Mouse (Mus musculus): ENCODE results near the gene Dvl1. TPM values are rescaled to one million over a fixed set of nuclear protein-coding genes. Genes with fewer than 3 reads are reported as not detected.

The Dvl1 gene
- polyA plus RNA-seq, 1 experiment, result 8.1 TPM

DNA sequence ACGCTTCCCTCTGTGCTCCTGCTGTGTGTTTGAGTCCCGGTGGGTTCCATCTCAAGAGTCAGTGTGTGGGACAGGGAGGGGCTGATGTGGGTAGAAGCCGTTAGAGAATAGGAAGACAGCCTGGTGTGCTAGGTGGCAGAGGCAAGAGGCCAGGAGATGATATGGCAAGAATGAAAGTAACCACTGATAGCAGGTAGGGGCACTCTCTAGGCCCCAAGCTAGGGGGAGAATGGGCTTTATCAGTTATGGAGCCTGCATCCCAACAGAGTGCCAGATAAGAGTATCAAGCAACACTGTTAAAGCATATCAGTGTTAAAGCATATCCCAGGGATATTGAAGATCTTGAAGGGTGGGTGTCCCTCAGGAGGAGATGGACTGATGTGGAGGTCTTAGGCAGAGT, 9.7 kb downstream of the Dvl1 start:
- Histone ChIP-seq H3K4me1 (ENCODE audit: control insufficient read depth) (peaks cover 39% of the 10 kb centered on the region), H3K36me3 (ENCODE audit: control insufficient read depth) (peaks cover 97% of the 10 kb centered on the region), H3K4me3 (replicated peaks) (no peak overlapping the region), H3K27me3 (ENCODE audit: control insufficient read depth) (no peaks in the 10 kb centered on the region), H3K9me3 (ENCODE audit: control insufficient read depth, low read length) (no peaks in the 10 kb centered on the region)
- TF ChIP-seq TAL1 (IDR thresholded peaks at IDR 0.05; ENCODE audit: low read length), result no peak

DNA sequence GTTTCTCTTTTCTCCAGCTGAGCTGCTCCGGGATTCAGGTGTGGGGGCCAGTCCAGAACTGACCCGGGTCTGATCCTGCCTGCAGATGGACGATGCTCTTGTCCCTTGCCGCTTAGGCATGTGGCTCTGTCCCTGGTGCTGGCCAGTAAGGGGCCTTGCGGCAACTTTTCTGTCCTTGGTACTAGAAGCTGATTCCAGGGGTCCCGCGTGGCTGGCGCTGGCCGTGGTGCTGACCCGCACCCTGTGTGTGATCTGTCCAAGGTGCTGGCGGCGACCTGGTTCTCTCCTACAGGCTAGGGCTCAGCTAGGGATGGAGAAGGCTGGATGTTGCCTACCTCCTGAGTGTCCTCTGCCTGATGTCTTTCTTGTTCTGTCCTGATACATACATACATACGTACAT, 12.1 kb downstream of the Dvl1 start:
- Histone ChIP-seq H3K4me1 (ENCODE audit: control insufficient read depth) (peaks cover 32% of the 10 kb centered on the region), H3K9me3 (ENCODE audit: control insufficient read depth, low read length) (no peaks in the 10 kb centered on the region), H3K27me3 (ENCODE audit: control insufficient read depth) (no peaks in the 10 kb centered on the region), H3K4me3 (replicated peaks) (no peak overlapping the region), H3K36me3 (ENCODE audit: control insufficient read depth) (peaks cover 82% of the 10 kb centered on the region)
- no peak for TF ChIP-seq TAL1 (IDR thresholded peaks at IDR 0.05; ENCODE audit: low read length)
- no peak for TF ChIP-seq GATA1 (IDR thresholded peaks at IDR 0.05; ENCODE audit: low read length)

DNA sequence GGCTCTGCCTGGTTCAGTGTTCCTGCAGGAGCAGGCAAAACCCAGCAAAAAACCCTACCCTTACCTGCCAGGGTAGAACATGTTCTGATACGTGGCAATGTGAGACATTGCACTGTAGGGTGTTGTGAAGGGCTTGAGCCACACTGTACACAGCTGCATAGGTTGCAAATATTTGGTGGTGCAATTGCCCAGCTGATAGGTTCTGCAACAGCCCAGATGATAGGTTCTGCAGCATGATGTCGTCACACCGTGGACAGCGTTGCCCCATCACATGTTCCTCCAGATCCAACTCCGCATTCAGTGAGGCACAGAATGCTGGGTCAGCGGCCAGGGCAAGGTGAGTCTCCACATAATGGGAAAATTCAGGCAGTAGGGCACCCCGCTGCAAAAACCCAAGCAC, 14.6 kb downstream of the Dvl1 start:
- no peak for TF ChIP-seq GATA1 (IDR thresholded peaks at IDR 0.05; ENCODE audit: low read length)
- TF ChIP-seq TAL1 (IDR thresholded peaks at IDR 0.05; ENCODE audit: low read length), result no peak
- Histone ChIP-seq H3K36me3 (ENCODE audit: control insufficient read depth) (peaks cover 82% of the 10 kb centered on the region), H3K4me3 (replicated peaks) (no peak overlapping the region), H3K27me3 (ENCODE audit: control insufficient read depth) (no peaks in the 10 kb centered on the region), H3K4me1 (ENCODE audit: control insufficient read depth) (peaks cover 10% of the 10 kb centered on the region), H3K9me3 (ENCODE audit: control insufficient read depth, low read length) (no peaks in the 10 kb centered on the region)

DNA sequence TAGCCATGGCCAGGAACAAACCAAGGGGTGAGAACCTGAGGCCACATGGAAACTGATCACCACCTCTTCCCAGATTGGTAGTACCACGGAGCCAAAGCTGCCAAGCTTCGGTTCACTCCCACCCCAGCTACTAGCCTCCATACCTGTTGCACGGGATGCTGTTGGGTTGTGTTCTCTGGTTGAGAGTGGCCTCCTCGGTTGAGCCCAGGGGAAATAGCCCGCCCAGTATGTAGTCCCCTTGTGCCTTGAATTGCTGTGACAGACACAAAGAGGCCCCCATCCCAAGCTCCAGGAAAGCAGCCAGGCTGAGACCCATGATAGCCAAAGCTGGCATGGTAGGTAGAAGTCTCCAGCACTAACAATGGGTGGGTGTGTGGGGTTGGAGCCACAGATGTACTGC, 15.8 kb downstream of the Dvl1 start, which contains the start of gene Tas1r3:
Tas1r3 (minus strand) TSS at position 362 of the 400 bp plus-strand sequence.
- H3K27me3 ChIP-seq (ENCODE audit: control insufficient read depth), result no peaks in the 10 kb centered on the region
- peaks cover 77% of the 10 kb centered on the region for H3K36me3 ChIP-seq (ENCODE audit: control insufficient read depth)
- H3K9me3 ChIP-seq (ENCODE audit: control insufficient read depth, low read length), result no peaks in the 10 kb centered on the region
- H3K4me1 ChIP-seq (ENCODE audit: control insufficient read depth), result peaks cover 11% of the 10 kb centered on the region
- TF ChIP-seq GATA1 (IDR thresholded peaks at IDR 0.05; ENCODE audit: low read length) (no peak), TAL1 (IDR thresholded peaks at IDR 0.05; ENCODE audit: low read length) (no peak)
- no peak within 1 kb of the TSS for H3K4me3 ChIP-seq (replicated peaks)

DNA sequence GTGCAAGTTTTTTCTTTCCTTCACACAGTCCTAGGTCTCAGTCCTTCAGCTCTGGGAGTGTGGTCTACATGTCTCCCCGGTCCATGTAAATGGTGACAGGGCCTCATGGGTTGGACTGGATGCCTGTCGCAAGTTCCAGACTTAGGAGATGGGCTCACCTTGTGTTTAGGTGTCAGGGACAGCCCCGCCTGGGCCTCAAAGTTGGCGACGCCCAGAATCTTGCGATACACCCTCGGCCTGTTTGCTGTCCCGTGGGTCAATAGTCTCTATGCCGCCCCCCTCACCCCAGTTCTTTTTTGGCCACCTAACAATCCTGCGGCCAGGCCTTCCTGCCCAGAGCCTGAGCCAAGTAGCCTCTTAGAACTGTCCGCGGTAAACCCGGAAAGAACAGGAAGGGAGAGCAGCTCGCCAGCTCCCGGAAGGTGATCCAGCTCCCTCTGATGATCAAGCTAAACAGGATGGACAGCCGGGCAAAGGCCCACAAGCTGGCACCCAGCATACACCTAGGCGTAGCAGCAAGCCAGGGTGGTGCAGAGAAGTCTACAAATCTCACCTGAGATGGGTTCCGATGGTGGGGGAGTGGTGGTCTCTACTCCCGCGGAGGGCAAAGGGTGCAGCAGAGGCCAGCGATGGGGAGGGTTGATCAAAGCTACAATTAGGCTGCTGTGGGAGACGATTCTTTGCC, 21.6 kb downstream of the Dvl1 start:
- H3K4me3 ChIP-seq (replicated peaks), result peak overlapping the region; percentile 87
- TF ChIP-seq GATA1 (IDR thresholded peaks at IDR 0.05; ENCODE audit: low read length) (no peak), TAL1 (IDR thresholded peaks at IDR 0.05; ENCODE audit: low read length) (no peak)
- H3K27me3 ChIP-seq (ENCODE audit: control insufficient read depth), result no peaks in the 10 kb centered on the region
- H3K36me3 ChIP-seq (ENCODE audit: control insufficient read depth), result peaks cover 60% of the 10 kb centered on the region
- peaks cover 44% of the 10 kb centered on the region for H3K4me1 ChIP-seq (ENCODE audit: control insufficient read depth)
- H3K9me3 ChIP-seq (ENCODE audit: control insufficient read depth, low read length), result no peaks in the 10 kb centered on the region

DNA sequence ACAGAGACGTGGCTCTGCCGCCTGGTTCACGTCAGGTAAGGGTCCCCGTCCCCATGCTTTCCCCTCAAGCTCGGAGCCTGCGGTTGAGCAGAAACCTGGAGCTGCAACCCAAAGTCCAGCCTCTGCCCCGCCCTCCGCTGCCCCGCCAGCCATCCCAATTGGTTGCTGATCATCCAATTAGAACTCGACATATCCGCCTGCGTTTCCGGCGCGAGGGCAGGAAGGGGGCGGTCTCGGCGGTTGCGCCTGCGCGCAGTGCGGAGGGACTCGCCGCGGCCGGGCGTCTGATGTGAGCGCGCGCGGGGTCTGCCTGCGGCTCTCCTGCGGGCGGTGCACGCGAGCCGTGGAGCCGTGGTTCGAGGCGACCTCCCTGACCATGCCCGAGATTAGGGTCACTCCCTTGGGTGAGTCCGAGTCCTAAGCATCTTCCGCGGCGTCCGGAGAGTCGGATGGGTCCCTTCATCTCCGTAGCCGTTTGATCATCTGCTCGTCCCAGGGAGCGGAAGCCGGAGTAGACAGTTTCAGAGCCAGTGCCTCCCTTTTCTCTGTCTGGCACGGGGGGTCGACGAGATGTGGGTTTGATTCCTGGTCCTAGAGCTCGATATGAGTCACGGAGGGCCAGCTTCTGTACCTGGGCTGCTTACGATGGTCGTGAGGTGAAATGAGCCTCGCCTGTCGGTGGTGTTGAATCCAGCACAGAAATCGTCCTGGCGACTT, 22.3 kb downstream of the Dvl1 start, which contains the start of the genes Cptp and Ints11:
Cptp (minus strand) TSS at position 124 of the 717 bp plus-strand sequence.
Ints11 (plus strand) TSS at position 230 of the 717 bp plus-strand sequence.
- peaks cover 44% of the 10 kb centered on the region for H3K4me1 ChIP-seq (ENCODE audit: control insufficient read depth)
- no peaks in the 10 kb centered on the region for H3K9me3 ChIP-seq (ENCODE audit: control insufficient read depth, low read length)
- H3K27me3 ChIP-seq (ENCODE audit: control insufficient read depth), result no peaks in the 10 kb centered on the region
- TF ChIP-seq GATA1 (IDR thresholded peaks at IDR 0.05; ENCODE audit: low read length) (no peak), TAL1 (IDR thresholded peaks at IDR 0.05; ENCODE audit: low read length) (no peak)
- H3K36me3 ChIP-seq (ENCODE audit: control insufficient read depth), result peaks cover 66% of the 10 kb centered on the region
- H3K4me3 ChIP-seq (replicated peaks), result peak within 1 kb of the TSS; percentile 87

DNA sequence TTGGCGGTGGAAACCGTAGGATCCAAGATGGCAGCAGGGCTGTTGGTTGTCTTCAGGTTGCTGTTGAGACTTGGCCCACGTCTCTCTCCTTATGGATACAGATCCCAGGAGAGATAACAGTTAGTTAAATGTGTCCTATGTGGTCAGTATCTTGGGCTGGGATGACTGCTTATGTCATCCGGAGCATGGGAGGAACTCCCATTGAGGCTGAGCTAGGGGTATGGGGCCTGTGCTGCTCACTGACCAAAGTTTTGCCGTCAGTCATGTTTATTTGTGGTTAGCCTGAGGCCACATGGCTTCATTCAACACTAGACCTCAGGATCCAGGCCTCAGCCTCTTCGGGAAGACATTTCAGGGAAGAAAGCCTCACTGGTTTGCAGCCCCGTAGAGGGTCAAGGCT, 24.2 kb downstream of the Dvl1 start:
- Histone ChIP-seq H3K4me3 (replicated peaks) (peak overlapping the region; percentile 87), H3K27me3 (ENCODE audit: control insufficient read depth) (no peaks in the 10 kb centered on the region), H3K36me3 (ENCODE audit: control insufficient read depth) (peaks cover 60% of the 10 kb centered on the region), H3K9me3 (ENCODE audit: control insufficient read depth, low read length) (no peaks in the 10 kb centered on the region), H3K4me1 (ENCODE audit: control insufficient read depth) (peaks cover 42% of the 10 kb centered on the region)
- no peak for TF ChIP-seq TAL1 (IDR thresholded peaks at IDR 0.05; ENCODE audit: low read length)
- no peak; the same call in 1 of the 2 replicates for TF ChIP-seq GATA1 (IDR thresholded peaks at IDR 0.05; ENCODE audit: low read length)

DNA sequence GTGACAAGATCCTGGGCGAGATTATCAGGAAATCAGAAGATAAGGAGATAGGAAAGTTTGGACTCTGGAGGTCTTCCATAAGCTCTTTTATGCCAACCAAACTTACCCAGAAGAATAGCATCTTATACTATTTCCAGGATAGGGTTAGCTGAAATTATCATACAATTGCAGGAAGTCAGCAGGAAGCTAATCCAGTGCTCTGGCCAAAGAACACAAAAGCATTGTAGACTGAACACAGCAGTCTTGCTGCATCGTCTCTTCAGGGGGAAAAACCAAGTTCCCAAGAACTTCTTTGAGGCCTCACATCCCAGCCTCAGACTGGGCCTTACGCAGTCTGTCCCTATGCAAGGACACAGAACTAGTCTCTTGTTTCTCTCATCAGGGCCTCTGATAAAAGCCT, 36.4 kb downstream of the Dvl1 start:
- Histone ChIP-seq H3K4me1 (ENCODE audit: control insufficient read depth) (no peaks in the 10 kb centered on the region), H3K27me3 (ENCODE audit: control insufficient read depth) (no peaks in the 10 kb centered on the region), H3K9me3 (ENCODE audit: control insufficient read depth, low read length) (no peaks in the 10 kb centered on the region), H3K4me3 (replicated peaks) (no peak overlapping the region), H3K36me3 (ENCODE audit: control insufficient read depth) (peaks cover 61% of the 10 kb centered on the region)
- TF ChIP-seq GATA1 (IDR thresholded peaks at IDR 0.05; ENCODE audit: low read length) (no peak), TAL1 (IDR thresholded peaks at IDR 0.05; ENCODE audit: low read length) (no peak)

DNA sequence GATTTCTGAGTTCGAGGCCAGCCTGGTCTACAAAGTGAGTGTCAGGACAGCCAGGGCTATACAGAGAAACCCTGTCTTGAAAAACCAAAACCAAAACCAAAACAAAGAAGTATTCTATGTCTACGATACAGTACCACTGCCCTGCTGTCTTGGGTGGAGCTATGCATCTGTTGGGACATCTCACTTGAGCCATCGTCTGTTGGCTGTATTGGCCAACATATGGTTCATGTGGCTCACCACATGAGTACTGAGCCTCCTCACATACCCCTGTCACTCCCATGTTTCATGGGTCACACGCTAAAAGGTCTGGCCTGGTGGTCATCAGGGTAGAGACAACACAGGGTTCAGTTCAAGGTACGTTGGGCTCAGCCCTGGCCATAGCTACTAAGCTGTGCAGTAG, 39.1 kb downstream of the Dvl1 start:
- Histone ChIP-seq H3K36me3 (ENCODE audit: control insufficient read depth) (peaks cover 68% of the 10 kb centered on the region), H3K27me3 (ENCODE audit: control insufficient read depth) (no peaks in the 10 kb centered on the region), H3K4me3 (replicated peaks) (no peak overlapping the region), H3K4me1 (ENCODE audit: control insufficient read depth) (peaks cover 13% of the 10 kb centered on the region), H3K9me3 (ENCODE audit: control insufficient read depth, low read length) (no peaks in the 10 kb centered on the region)
- TF ChIP-seq GATA1 (IDR thresholded peaks at IDR 0.05; ENCODE audit: low read length) (no peak), TAL1 (IDR thresholded peaks at IDR 0.05; ENCODE audit: low read length) (no peak)

All from erythroblast, embryonic 14.5 days (primary cell).